Mouse (Mus musculus): ENCODE data around the gene Cntnap5c.
"Not testable (repeated sequence)": the region's sequence is repeated elsewhere in the genome, so short reads cannot be mapped to it uniquely, and the experiment has no call there.

The Cntnap5c gene

GRCm38 (mm10) chr17:57768622-57769610 lies at the start of gene Cntnap5c:
Gene Cntnap5c, plus strand, starts transcription at chr17:57769570.
- DNase-seq = peak in 1 of 2 experiments; percentile 24

DNA sequence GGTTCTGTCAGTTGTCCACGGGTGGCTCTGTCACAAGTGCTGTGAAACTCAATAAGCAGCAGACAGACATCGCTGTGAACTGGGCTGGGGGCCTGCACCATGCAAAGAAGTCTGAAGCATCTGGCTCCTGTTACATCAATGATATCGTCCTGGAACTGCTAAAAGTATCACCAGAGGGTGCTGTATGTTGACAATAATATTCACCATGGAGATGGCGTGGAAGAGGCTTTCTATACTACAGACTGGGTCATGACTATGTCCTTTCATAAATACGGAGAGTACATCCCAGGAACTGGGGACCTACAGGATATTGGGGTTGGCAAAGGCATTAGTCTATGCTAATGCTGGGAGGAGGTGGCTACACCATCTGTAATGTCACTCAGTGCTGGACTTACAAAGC lies 27.3 kb upstream of the Cntnap5c start, which contains the start of gene Gm21834:
Gene Gm21834, minus strand, starts transcription at position 101 of the 400 bp plus-strand sequence.
- DNase-seq = no peak

DNA sequence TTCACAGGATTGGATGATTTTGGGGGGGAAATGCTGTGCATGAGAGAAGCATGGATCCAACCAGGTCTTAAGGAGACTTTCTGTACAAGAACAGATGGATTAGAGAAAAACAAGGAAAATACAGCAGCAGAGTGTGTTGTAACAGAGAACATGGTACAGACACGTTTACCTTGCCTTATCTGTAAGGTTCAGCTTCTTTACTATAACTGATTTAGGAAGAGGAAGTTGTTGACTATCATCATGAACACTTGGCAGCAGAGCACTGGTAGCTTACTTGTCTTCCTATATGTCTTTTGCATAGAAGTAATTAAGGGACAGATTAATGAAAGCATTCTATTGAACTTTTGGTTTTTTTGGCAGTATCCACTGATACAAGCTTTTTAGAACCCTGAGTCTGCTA lies 11.3 kb upstream of the Cntnap5c start:
- DNase-seq = no peak

DNA sequence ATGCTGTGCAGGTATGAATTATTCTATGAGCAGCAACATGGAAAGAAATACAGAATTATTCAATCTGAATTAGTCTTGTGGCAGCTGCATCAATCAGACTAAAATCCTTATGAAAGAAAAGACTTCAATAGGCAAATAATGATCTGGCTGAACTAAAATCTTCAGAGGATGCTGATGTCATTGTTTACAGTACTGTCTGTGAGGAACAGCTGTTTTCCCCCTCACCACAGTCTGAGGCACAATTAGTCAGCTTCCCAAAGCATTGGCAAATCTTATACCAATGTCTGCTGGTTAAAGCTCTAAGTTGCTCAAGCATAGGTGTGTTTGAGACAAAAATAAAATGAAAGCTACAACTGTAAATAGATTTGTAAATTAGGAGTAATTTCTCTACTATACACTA lies 2.1 kb upstream of the Cntnap5c start:
- DNase-seq = no peak

DNA sequence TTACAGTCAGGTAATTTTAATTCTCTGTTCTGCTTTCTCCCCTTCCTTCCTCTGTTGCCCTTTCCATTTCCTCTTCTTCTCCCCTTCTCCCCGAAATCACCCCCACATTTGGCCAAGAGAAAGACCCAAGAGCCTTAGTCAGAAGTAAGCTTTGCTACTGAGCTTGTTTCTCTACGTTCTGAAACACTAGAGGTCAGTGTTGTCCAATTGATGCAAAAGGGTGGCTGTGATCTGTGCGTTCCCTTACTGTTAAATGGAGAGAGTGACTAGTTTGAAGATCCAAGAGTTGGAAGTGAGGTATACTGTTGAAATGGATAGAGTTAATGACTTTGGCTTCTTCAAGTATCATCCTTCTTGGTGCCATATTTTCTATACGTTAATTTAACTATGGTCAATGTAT lies 1.5 kb downstream of the Cntnap5c start:
- no peak for DNase-seq

- no peak for DNase-seq
These were observed 18.9 kb downstream of the Cntnap5c start for GRCm38 (mm10) chr17:57788161-57788799.

DNA sequence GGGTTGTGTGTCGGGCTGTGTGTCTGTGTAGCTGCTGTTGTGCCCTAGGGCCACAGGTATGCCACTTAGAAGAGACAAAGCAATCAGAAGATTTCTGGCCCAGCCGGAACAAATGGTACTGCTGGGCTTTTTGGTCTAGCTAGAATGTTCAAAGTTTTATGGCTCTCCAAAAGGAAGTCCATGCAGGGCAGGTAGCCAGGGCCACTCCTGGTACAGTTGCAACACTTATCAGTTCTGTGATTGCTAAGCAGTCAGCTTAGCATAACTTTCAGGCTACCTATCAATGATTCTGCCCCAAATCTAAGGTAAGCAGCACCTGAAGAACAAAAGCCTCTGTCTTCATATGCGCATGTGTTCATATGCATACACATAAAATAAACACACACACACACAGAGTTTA lies 26.0 kb downstream of the Cntnap5c start:
- DNase-seq = no peak

- DNase-seq = no peak
These were observed 27.4 kb downstream of the Cntnap5c start for GRCm38 (mm10) chr17:57796668-57797311.

DNA sequence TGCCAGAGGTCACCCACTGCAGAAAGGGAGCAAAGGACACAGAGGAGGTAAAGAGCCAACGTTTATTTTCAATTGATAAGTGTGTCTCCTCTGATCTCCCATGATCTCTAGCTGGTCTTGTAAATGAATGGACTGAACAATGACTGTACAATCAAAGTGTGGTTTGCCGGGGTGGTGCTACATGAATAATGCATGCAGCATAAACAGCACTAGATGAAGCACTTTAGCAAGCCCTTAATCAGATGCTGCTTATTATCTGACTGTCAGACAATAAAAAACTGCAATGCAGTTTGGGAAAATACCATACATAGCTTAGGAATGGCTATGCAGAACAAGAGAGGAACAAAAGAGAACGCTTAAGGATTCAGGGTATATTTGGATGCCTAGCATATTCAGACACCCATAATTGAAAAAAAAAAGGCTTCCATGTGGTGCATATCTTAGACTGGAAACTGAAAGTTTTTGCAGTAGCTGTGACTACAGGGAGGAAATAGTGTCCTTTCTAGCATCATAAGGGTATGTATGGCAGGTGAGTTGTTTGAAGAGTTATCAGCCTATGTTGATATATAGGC lies 30.1 kb downstream of the Cntnap5c start:
- DNase-seq = no peak

DNA sequence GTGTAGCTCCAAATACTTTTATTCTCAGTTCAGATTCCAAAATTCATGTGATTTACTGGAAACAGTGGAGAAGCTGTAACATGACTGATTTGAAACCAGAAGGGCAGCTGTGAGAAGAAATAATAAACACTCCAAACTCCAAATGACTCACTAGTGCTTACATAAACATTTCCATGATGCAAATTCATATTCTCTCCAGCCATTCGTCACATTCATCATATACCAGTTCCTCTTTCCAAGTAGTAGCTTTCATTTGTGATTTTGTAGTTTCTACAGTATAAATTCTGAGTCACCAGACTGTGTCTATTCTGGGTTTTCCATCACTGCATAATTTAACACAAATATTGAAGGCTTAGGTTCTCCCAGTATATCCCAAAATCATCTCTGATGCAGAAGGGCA lies 31.8 kb downstream of the Cntnap5c start:
- DNase-seq = no peak

DNA sequence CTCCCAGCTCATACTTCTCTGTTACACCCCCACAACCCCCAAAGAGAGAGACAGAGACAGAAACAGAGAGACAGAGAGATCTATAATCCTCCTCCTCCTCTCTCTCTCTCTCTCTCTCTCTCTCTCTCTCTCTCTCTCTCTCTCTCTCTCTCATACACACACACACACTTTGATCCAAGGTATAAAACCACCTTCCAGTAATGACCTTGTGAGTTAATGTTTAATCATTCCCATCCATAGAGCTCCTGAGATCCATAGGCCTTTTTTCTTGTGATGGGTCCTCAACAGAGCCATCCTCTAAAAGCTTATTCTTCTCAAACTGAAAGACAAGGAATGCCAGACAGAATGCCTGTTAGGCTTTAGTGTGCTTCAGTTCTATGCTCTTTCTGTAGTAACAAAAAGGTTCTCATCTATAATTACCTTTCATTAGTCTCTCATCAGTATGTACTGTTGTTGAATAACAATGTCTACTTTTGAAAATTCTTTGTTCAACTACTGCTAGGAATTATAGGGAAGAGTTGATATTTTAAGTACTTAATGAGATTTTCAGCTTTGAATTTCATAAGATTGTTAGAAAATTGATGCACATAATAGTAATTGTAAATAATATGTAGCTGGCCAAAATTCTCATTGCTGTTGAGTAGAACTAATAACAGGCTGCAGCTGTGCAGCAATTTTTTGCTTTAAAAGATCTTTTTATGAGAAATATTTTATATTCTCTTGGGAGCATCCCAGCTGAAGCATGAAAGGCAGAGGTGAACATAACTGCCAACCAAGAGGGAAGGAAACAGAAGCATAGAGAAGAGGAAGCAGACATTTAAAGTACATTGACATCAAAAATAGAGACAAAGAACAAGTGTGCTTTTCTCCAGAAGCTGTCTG lies 68.0 kb downstream of the Cntnap5c start:
- no peak for DNase-seq

- DNase-seq = not testable (repeated sequence)
These were observed 86.4 kb downstream of the Cntnap5c start for GRCm38 (mm10) chr17:57855811-57856210.

DNA sequence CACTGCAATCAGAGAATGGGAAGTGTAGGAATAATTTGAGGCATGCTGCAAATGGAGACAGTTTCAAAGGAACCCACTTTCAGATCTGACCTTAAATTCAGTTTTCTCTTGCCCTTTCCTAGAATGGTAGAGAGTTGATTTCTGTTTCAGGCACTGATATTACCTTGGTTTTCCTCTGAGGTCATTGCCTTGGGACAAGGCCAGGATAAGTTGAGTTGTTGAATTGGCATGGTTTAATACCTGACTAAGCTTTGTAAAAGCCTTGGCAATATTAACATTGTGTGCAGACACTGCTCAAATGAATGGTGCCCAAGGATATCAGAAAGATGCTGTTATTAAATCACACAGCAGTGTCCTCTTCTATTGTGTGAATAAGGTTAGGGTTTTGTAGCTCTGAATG lies 96.6 kb downstream of the Cntnap5c start:
- no peak for DNase-seq

- no peak for DNase-seq
These were observed 118.5 kb downstream of the Cntnap5c start for GRCm38 (mm10) chr17:57887742-57888389.

DNA sequence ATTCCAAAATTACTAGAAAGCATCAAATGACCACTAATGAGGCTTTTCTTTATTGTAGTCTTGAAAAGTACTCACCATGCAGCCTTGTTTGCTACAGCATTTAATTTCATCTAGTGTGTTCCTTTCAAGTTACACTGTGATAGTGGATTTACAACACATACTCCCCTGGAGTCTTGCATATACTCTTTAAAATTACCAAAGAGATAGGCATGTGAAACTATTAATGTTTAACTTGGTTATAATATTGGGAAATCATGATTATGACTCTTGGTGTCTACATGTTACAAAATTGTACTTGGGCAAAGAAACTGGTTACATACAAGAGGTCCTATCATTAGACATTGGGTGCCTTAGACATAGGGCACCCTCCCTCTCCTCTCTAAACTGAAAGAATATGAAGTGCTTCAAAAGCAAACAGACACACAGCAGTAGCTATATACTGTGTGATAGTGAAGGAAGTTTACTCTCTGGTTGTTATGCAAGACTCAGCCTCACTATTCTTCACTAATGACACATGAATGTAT lies 142.5 kb downstream of the Cntnap5c start:
- no peak for DNase-seq

- DNase-seq = no peak
These were observed 214.9 kb downstream of the Cntnap5c start for GRCm38 (mm10) chr17:57984230-57984629.

DNA sequence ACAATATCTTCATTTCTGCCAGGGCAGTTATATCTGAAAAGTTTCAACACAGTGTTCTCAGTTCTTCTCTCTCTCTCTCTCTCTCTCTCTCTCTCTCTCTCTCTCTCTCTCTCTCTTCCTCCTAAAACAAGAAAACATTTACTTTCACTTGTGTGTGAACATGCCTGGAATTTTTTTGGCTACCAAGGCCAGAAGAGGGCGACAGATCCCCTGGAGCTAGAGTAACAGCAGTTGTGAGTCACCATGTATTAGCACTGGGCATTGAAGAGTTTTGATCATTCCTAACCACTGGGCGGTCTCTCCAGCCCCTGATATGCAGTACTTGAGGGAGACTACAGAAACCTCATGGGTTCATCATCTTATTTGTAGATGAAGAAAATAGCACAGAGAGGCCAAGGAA lies 219.1 kb downstream of the Cntnap5c start:
- no peak for DNase-seq

- DNase-seq = no peak
These were observed 227.1 kb downstream of the Cntnap5c start for GRCm38 (mm10) chr17:57996461-57996860.

DNA sequence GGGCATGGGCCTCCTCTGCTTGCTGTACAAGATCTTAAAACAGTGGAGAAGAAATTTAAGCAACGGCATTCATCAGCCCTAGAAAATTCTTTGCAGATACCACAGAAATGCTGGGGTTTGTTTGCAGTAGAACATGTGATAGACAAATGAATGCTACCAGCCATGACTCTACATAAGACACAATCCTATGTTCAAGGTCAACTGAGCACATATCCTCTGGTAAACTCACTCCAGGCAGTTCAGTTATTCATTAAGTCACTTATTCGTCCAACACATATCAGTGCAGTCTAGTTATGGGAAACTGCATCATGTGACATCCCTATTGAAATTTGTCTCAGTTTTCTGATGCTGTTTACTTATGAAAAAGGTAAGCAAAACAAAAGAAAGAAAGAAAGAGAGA lies 229.7 kb downstream of the Cntnap5c start:
- no peak for DNase-seq

DNA sequence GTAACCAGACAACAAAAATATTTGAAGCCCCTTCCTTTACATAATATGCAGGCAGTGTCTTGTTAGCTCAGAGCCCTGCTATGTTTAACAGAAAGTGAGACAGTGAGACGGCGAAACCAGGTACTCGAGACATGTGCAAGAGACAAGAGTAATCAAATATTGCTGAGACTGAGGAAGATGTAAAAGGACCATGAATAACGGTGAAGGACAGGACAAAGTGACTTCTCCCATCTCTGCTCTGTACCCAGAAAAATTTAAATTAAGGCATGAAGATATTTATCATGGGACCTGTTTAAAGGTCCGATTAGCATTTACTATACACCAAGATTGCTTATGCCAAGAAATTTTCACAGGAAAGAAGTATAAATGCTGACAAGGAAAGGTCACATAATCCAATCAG lies 233.5 kb downstream of the Cntnap5c start:
- DNase-seq = no peak

DNA sequence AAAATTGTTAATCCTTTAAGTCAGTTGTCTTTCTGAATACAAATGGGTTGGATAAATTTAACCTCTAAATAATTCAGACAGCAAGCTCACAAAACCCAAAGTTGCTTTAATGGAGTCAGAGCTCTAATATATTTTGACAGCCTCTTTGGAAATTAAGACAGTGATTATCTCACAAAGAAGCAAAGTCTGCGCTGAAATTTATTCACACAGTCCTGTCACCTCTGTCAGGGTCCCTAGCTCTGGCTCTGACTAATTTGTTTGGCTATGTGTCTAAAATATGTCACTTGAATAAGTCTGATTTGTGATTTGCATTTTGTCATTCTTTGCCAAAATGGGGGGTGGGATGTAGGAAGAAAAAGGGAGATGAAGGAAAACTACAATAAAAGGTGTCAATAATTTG lies 234.0 kb downstream of the Cntnap5c start:
- no peak for DNase-seq
